Mouse (Mus musculus): ENCODE measurements around the gene Hoxd8. TPM values are rescaled to one million over a fixed set of nuclear protein-coding genes. Genes with fewer than 3 reads are reported as not detected.

Gene Hoxd8
- polyA plus RNA-seq, 1 experiment from 2014 or later: 0.10 TPM

GRCm38 (mm10) chr2:74682796-74683195 lies 21.6 kb upstream of the Hoxd8 start:
- WGBS: under 1% methylated on average over 50 of the region's 51 CpGs

GRCm38 (mm10) chr2:74683471-74683951 lies 20.9 kb upstream of the Hoxd8 start:
- no peak overlapping the region for H3K4me3 ChIP-seq
- WGBS: 2% methylated on average over 18 of the region's 18 CpGs
- H3K9me3 ChIP-seq: no peaks in the 10 kb centered on the region
- H3K9ac ChIP-seq (replicated peaks): no peak overlapping the region
- H3K36me3 ChIP-seq: no peaks in the 10 kb centered on the region
- ATAC-seq (replicated peaks): no peak
- peaks cover 99% of the 10 kb centered on the region for H3K27me3 ChIP-seq
- H3K4me1 ChIP-seq: peaks cover 16% of the 10 kb centered on the region
- H3K27ac ChIP-seq (replicated peaks): no peak overlapping the region
- no peak overlapping the region for H3K4me2 ChIP-seq (replicated peaks)

More at GRCm38 (mm10) chr2:74682796-74683195, 21.6 kb upstream of the Hoxd8 start:
- no peaks in the 10 kb centered on the region for H3K9me3 ChIP-seq
- H3K9ac ChIP-seq (replicated peaks): no peak overlapping the region
- peaks cover 99% of the 10 kb centered on the region for H3K27me3 ChIP-seq
- ATAC-seq (replicated peaks): no peak; the same call in 1 of the 2 replicates
- no peak overlapping the region for H3K4me2 ChIP-seq (replicated peaks)
- no peak overlapping the region for H3K27ac ChIP-seq (replicated peaks)
- H3K4me1 ChIP-seq: peaks cover 16% of the 10 kb centered on the region
- peak overlapping the region; percentile 15; the same call in 1 of the 2 replicates for H3K4me3 ChIP-seq
- H3K36me3 ChIP-seq: no peaks in the 10 kb centered on the region

- Histone ChIP-seq H3K36me3 (no peaks in the 10 kb centered on the region), H3K9me3 (no peaks in the 10 kb centered on the region), H3K27me3 (peaks cover 99% of the 10 kb centered on the region), H3K9ac (replicated peaks) (no peak overlapping the region), H3K4me3 (no peak overlapping the region), H3K4me1 (peaks cover 16% of the 10 kb centered on the region), H3K27ac (replicated peaks) (no peak overlapping the region), H3K4me2 (replicated peaks) (no peak overlapping the region)
- WGBS: 1% methylated on average over 12 of the region's 12 CpGs
- no peak for ATAC-seq (replicated peaks)
Measured at GRCm38 (mm10) chr2:74684106-74684505, 20.3 kb upstream of the Hoxd8 start.

- Histone ChIP-seq H3K4me2 (replicated peaks) (no peak overlapping the region), H3K9ac (replicated peaks) (no peak overlapping the region), H3K36me3 (no peaks in the 10 kb centered on the region), H3K9me3 (no peaks in the 10 kb centered on the region), H3K4me3 (no peak overlapping the region), H3K4me1 (peaks cover 13% of the 10 kb centered on the region), H3K27ac (replicated peaks) (no peak overlapping the region), H3K27me3 (peaks cover 99% of the 10 kb centered on the region)
- 14% methylated on average over 4 of the region's 4 CpGs for WGBS
- no peak for ATAC-seq (replicated peaks)
Measured at GRCm38 (mm10) chr2:74685059-74685603, 19.3 kb upstream of the Hoxd8 start.

GRCm38 (mm10) chr2:74686301-74686987 lies 18.0 kb upstream of the Hoxd8 start:
- no peak overlapping the region for H3K27ac ChIP-seq (replicated peaks)
- 4% methylated on average over 17 of the region's 17 CpGs for WGBS
- no peak overlapping the region for H3K4me2 ChIP-seq (replicated peaks)

GRCm38 (mm10) chr2:74686988-74687697 lies 17.3 kb upstream of the Hoxd8 start:
- no peaks in the 10 kb centered on the region for H3K36me3 ChIP-seq
- 1% methylated on average over 27 of the region's 27 CpGs for WGBS
- no peak for ATAC-seq (replicated peaks)
- no peak overlapping the region for H3K27ac ChIP-seq (replicated peaks)
- no peak overlapping the region for H3K4me3 ChIP-seq
- H3K4me2 ChIP-seq (replicated peaks): no peak overlapping the region
- peaks cover 97% of the 10 kb centered on the region for H3K27me3 ChIP-seq
- peaks cover 8% of the 10 kb centered on the region for H3K4me1 ChIP-seq
- H3K9me3 ChIP-seq: no peaks in the 10 kb centered on the region
- no peak overlapping the region for H3K9ac ChIP-seq (replicated peaks)

More at GRCm38 (mm10) chr2:74686301-74686987, 18.0 kb upstream of the Hoxd8 start:
- peaks cover 97% of the 10 kb centered on the region for H3K27me3 ChIP-seq
- H3K9ac ChIP-seq (replicated peaks): no peak overlapping the region
- ATAC-seq (replicated peaks): no peak
- no peaks in the 10 kb centered on the region for H3K9me3 ChIP-seq
- no peaks in the 10 kb centered on the region for H3K36me3 ChIP-seq
- H3K4me3 ChIP-seq: no peak overlapping the region
- H3K4me1 ChIP-seq: peaks cover 13% of the 10 kb centered on the region

- no peak for ATAC-seq (replicated peaks)
- under 1% methylated on average over 31 of the region's 31 CpGs for WGBS
Measured at GRCm38 (mm10) chr2:74687698-74688555, 16.5 kb upstream of the Hoxd8 start.

GRCm38 (mm10) chr2:74688795-74689573 lies 15.4 kb upstream of the Hoxd8 start:
- ATAC-seq (replicated peaks): no peak
- Histone ChIP-seq H3K9ac (replicated peaks) (no peak overlapping the region), H3K4me1 (no peaks in the 10 kb centered on the region), H3K4me3 (no peak overlapping the region), H3K9me3 (no peaks in the 10 kb centered on the region), H3K27ac (replicated peaks) (no peak overlapping the region), H3K36me3 (no peaks in the 10 kb centered on the region), H3K4me2 (replicated peaks) (no peak overlapping the region), H3K27me3 (peaks cover 97% of the 10 kb centered on the region)
- WGBS: 4% methylated on average over 12 of the region's 12 CpGs

More at GRCm38 (mm10) chr2:74687698-74688555, 16.5 kb upstream of the Hoxd8 start:
- no peaks in the 10 kb centered on the region for H3K36me3 ChIP-seq
- H3K9me3 ChIP-seq: no peaks in the 10 kb centered on the region
- H3K27me3 ChIP-seq: peaks cover 97% of the 10 kb centered on the region
- no peak overlapping the region for H3K4me2 ChIP-seq (replicated peaks)
- no peak overlapping the region for H3K9ac ChIP-seq (replicated peaks)
- no peak overlapping the region for H3K27ac ChIP-seq (replicated peaks)
- peaks cover under 1% of the 10 kb centered on the region for H3K4me1 ChIP-seq
- no peak overlapping the region for H3K4me3 ChIP-seq

- under 1% methylated on average over 24 of the region's 24 CpGs for WGBS
- no peaks in the 10 kb centered on the region for H3K9me3 ChIP-seq
- no peaks in the 10 kb centered on the region for H3K4me1 ChIP-seq
- no peak for ATAC-seq (replicated peaks)
- H3K4me2 ChIP-seq (replicated peaks): no peak overlapping the region
- H3K4me3 ChIP-seq: no peak overlapping the region
- no peak overlapping the region for H3K27ac ChIP-seq (replicated peaks)
- H3K27me3 ChIP-seq: peaks cover 97% of the 10 kb centered on the region
- no peak overlapping the region for H3K9ac ChIP-seq (replicated peaks)
- H3K36me3 ChIP-seq: no peaks in the 10 kb centered on the region
Measured at GRCm38 (mm10) chr2:74689574-74690337, 14.7 kb upstream of the Hoxd8 start.

GRCm38 (mm10) chr2:74690338-74690716 lies 14.1 kb upstream of the Hoxd8 start:
- Histone ChIP-seq H3K27ac (replicated peaks) (no peak overlapping the region), H3K4me3 (no peak overlapping the region), H3K4me1 (no peaks in the 10 kb centered on the region), H3K4me2 (replicated peaks) (no peak overlapping the region), H3K9me3 (no peaks in the 10 kb centered on the region), H3K9ac (replicated peaks) (no peak overlapping the region), H3K27me3 (peaks cover 97% of the 10 kb centered on the region), H3K36me3 (no peaks in the 10 kb centered on the region)
- 10% methylated on average over 8 of the region's 8 CpGs for WGBS
- no peak for ATAC-seq (replicated peaks)

Data from forebrain, embryonic 15.5 days (tissue).